ENCODE assay signal across 22 mouse cellular contexts in the genomic region with DNA sequence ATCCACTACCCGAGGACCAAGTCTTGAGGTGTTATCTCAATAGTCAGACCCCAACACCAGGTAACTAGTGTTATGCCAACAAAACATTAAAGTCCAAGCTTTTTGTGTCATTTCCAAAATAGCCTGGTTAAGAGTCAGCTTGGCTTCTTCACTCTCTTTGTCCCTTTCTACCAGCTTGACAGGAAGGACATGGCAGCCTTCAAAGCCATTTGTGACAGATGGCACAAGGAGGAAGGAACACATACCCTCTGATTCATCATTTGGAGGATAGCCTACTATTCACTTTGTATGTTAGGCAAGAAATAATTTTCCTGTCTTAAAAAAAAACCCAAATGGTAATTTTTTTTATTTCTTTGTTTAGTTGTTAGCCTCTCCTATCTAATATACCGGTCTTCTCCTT. TPM values are rescaled to one million over a fixed set of nuclear protein-coding genes. Genes with fewer than 3 reads are reported as not detected.
DNase-seq lines count a peak whose midpoint lies in the region; ATAC-seq and TF ChIP-seq lines count a peak whose summit lies in the region.
"Had no signal": no experiment of that assay in that cellular context is flagged by ENCODE, and none has a peak within 500 bp of the region (broad histone marks: within the 10 kb centered on the region; RNA-seq: fewer than 3 reads in every experiment).

No protein-coding gene starts in this region.

- ATAC-seq in common myeloid progenitor, adult 5-6 weeks (replicated peaks; ENCODE audit: low read depth, poor library complexity, severe bottlenecking): peak; percentile 65
- no peak for ATAC-seq in erythroblast, adult 5-6 weeks (replicated peaks; ENCODE audit: low FRiP score, poor library complexity, severe bottlenecking)
- ATAC-seq: forebrain, embryonic 15.5 days; intestine, postnatal 0 days; Patski had no signal

- TF ChIP-seq CTCF in layer of hippocampus, adult 2 months (conservative IDR thresholded peaks at IDR 0.05): no peak

- peak overlapping the region; percentile 23; the same call in 1 of the 2 replicates for H3K27ac ChIP-seq in layer of hippocampus, adult 2 months
- H3K27ac ChIP-seq: embryonic facial prominence, embryonic 13.5 days; forebrain, embryonic 15.5 days; hindbrain, embryonic 12.5 days; limb, embryonic 10.5 days; liver, embryonic 15.5 days; lung, embryonic 15.5 days; neural tube, embryonic 15.5 days had no signal

- no peak for DNase-seq in layer of hippocampus, adult 2 months (ENCODE audit: low spot score in 2 of 2)
- DNase-seq in layer of hippocampus, postnatal 36 days: no peak
- peak; percentile 50 for DNase-seq in cerebellum, adult 8-10 months
- no peak for DNase-seq in heart, postnatal 25 days (ENCODE audit: low spot score)
- no peak for DNase-seq in urinary bladder, postnatal 36 days (ENCODE audit: low spot score in 2 of 2)
- DNase-seq: embryo, embryonic 11 days; heart, adult 11 months; liver; lung, postnatal 4 days; thymus, adult 18-20 months; thymus, postnatal 36 days had no signal

- H3K4me3 ChIP-seq in layer of hippocampus, adult 2 months: no peak overlapping the region
- H3K4me3 ChIP-seq: embryonic facial prominence, embryonic 13.5 days; forebrain, embryonic 15.5 days; hindbrain, embryonic 12.5 days; limb, embryonic 10.5 days; liver, embryonic 15.5 days; lung, embryonic 15.5 days; neural tube, embryonic 15.5 days had no signal

- intact Hi-C loops in heart, postnatal 25 days (cut with DNase I): no loop called here

RNA-seq across cellular contexts. Expression of a gene that starts 22.7 kb away (rescaled TPM):
- 100 to 1,000 TPM; 117 to 127 TPM for total RNA-seq in layer of hippocampus, adult 2 months (2021)
- 100 to 1,000 TPM; 124 to 125 TPM for total RNA-seq in layer of hippocampus, postnatal 36 days (2021)
- 239 and 469 TPM in 2 replicates for total RNA-seq in common myeloid progenitor, adult 5-6 weeks (2017)
- total RNA-seq in heart, postnatal 25 days (2021): 100 to 1,000 TPM; 123 to 136 TPM
- total RNA-seq in erythroblast, adult 5-6 weeks (2015; ENCODE audit: low replicate concordance): 52.2 and 66.5 TPM in 2 replicates
- 170 and 201 TPM in 2 replicates for total RNA-seq in erythroblast, adult 5-6 weeks (2017; ENCODE audit: low replicate concordance)
